Mouse (Mus musculus) liver, postnatal 0 days (tissue): ENCODE measurements around the gene Cyp26b1. TPM values are rescaled to one million over a fixed set of nuclear protein-coding genes. Genes with fewer than 3 reads are reported as not detected.

Source experiments
- ATAC-seq: fragments of 200-750 bp; cut with Nextera tagmentation; 2 replicates; pipeline ENCODE4 v1.8.0; 2017; ENCODE audit warnings: mild to moderate bottlenecking, moderate library complexity
- DNase-seq: peaks from one replicate; pipeline ENCODE4 v3.0.0-alpha.2; 2016
- H3K27ac ChIP-seq: fragments of 300-500 bp; sonication (generic); 2 replicates; pipeline ENCODE4 v1.5.1; 2014; ENCODE audit warnings: antibody characterized with exemption, moderate library complexity, mild to moderate bottlenecking, low read depth
- H3K27me3 ChIP-seq: fragments of 300-500 bp; sonication (generic); 2 replicates; pipeline ENCODE4 v1.6.1; 2014; ENCODE audit warnings: low read length, control low read depth, mixed read lengths; ENCODE audit not compliant: insufficient read depth
- H3K36me3 ChIP-seq: fragments of 300-500 bp; sonication (generic); replicated peaks from 2 replicates; pipeline ENCODE4 v1.6.1; 2014; ENCODE audit warnings: mild to moderate bottlenecking, control low read depth, low read length, moderate library complexity, mixed read lengths; ENCODE audit not compliant: insufficient read depth
- H3K4me1 ChIP-seq: fragments of 300-500 bp; sonication (generic); 2 replicates; pipeline ENCODE4 v1.6.1; 2014; ENCODE audit warnings: antibody characterized with exemption, mild to moderate bottlenecking, control low read depth; ENCODE audit not compliant: insufficient read depth
- H3K4me2 ChIP-seq: fragments of 300-500 bp; sonication (generic); 2 replicates; pipeline ENCODE4 v1.6.1; 2014; ENCODE audit warnings: low read depth, mild to moderate bottlenecking, low read length, moderate library complexity, mixed read lengths
- H3K4me3 ChIP-seq: fragments of 300-500 bp; sonication (generic); 2 replicates; pipeline ENCODE4 v1.5.1; 2014; ENCODE audit warnings: low read depth, low read length
- H3K9ac ChIP-seq: fragments of 300-500 bp; sonication (generic); replicated peaks from 2 replicates; pipeline ENCODE4 v1.6.1; 2014; ENCODE audit warnings: mild to moderate bottlenecking, moderate library complexity
- H3K9me3 ChIP-seq: fragments of 300-500 bp; sonication (generic); 2 replicates; pipeline ENCODE4 v1.6.1; 2016; ENCODE audit warnings: mild to moderate bottlenecking, control low read depth, low read length, mixed read lengths
- CTCF ChIP-seq: sonication (generic); IDR thresholded peaks from 2 replicates; pipeline ENCODE4 v1.5.1; 2016; ENCODE audit warnings: antibody characterized with exemption, low read depth
- EP300 ChIP-seq: IDR thresholded peaks from 2 replicates; pipeline ENCODE4 v1.6.1; 2016; ENCODE audit warnings: antibody characterized with exemption, low read depth, mild to moderate bottlenecking
- WGBS: fragments of 180-500 bp; shearing (Covaris S2); extraction: QIAGEN DNeasy Blood & Tissue Kit; methylation state at CpG from one replicate; pipeline ENCODE4 v1.1.7; 2014; ENCODE audit not compliant: insufficient replicate concordance; 5-methylcytosine and 5-hydroxymethylcytosine counted together
- polyA plus RNA-seq: library from polyadenylated mRNA; unstranded; fragments of >200 nt; fragmentation: Nextera tagmentation; extraction: Ambion mirVana; gene quantifications from 2 replicates; pipeline ENCODE4 v1.2.1, GENCODE M21; 2015

Gene Cyp26b1
- polyA plus RNA-seq, 1 experiment from 2014 or later, result 0.14 TPM

DNA sequence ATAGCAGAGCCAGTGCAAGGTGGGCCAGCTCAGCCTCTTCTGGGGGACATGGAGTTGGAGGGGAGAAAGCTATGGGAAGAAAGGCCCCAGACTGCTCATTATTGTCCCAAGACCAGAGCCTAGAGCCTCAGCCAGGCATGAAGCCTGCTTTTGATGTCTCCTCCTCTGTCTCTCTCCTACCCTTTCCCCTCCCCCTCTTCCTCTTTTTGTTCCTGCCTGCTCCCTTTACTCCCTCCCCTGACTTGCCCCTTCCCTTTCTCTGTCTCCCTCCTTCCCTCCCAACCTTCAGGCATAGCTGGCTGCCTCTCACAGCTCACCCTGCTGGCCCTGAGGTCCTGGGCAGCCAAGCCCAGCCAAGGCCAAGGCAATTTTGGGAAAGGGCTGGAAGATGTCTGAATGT is 24.1 kb downstream of the Cyp26b1 start:
- Histone ChIP-seq H3K36me3 (no peaks in the 10 kb centered on the region), H3K9me3 (no peaks in the 10 kb centered on the region), H3K4me2 (no peak overlapping the region), H3K4me3 (no peak overlapping the region), H3K27ac (no peak overlapping the region), H3K9ac (no peak overlapping the region), H3K27me3 (no peaks in the 10 kb centered on the region), H3K4me1 (no peaks in the 10 kb centered on the region)
- TF ChIP-seq CTCF, result no peak
- no peak for TF ChIP-seq EP300
- no peak for ATAC-seq
- no peak for DNase-seq

DNA sequence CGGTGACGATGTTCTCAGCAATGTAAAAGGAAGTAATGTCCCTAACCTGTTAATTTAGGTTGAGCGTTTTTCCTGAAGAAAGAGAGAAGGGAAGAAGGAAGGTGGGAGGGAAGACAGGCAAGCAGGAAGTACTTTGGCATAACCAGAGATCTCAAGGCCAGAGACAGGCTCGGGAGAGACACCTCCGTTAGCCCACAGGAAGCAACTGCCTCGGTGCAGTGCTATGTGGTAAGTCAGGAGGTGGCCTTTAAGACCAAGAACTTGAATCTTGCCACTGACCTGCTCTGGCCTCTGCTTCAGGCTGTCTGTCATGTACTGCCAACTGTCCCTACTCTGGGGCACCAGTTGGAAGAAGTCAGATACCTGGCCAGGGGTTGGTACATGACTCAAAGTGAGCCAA is 24.8 kb downstream of the Cyp26b1 start:
- H3K4me2 ChIP-seq, result no peak overlapping the region
- ATAC-seq (no peak), DNase-seq (no peak)
- no peak overlapping the region for H3K4me3 ChIP-seq
- H3K36me3 ChIP-seq, result no peaks in the 10 kb centered on the region
- TF ChIP-seq EP300, result no peak
- no peaks in the 10 kb centered on the region for H3K27me3 ChIP-seq
- 31% methylated on average over 6 of the region's 6 CpGs for WGBS
- no peaks in the 10 kb centered on the region for H3K9me3 ChIP-seq
- no peak overlapping the region for H3K27ac ChIP-seq
- H3K9ac ChIP-seq, result no peak overlapping the region
- H3K4me1 ChIP-seq, result no peaks in the 10 kb centered on the region

DNA sequence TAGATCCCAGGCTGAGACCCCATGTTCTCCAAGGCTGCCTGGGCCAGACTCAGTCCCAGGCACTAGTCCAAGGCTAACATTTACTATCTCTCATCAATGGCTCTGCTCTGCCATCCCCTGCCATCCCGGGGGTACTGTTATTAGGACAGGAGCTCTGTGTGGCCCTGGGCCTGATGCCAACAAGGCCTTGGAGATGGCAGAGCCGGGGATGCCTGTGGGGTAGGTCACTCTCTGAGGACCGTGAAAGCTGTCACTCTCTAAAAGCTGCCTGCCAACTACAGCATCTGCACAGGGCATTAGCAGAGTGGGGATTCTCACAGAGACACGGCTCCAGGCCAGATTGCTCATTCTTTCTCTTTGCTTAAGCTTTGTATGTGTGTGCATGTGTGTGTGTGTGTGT is 26.0 kb downstream of the Cyp26b1 start:
- Histone ChIP-seq H3K4me3 (no peak overlapping the region), H3K9ac (no peak overlapping the region), H3K36me3 (no peaks in the 10 kb centered on the region), H3K4me2 (no peak overlapping the region), H3K4me1 (no peaks in the 10 kb centered on the region), H3K9me3 (no peaks in the 10 kb centered on the region), H3K27me3 (no peaks in the 10 kb centered on the region), H3K27ac (no peak overlapping the region)
- WGBS, result 71% methylated on average over 4 of the region's 4 CpGs
- no peak for ATAC-seq
- TF ChIP-seq CTCF (no peak), EP300 (no peak)
- no peak for DNase-seq

DNA sequence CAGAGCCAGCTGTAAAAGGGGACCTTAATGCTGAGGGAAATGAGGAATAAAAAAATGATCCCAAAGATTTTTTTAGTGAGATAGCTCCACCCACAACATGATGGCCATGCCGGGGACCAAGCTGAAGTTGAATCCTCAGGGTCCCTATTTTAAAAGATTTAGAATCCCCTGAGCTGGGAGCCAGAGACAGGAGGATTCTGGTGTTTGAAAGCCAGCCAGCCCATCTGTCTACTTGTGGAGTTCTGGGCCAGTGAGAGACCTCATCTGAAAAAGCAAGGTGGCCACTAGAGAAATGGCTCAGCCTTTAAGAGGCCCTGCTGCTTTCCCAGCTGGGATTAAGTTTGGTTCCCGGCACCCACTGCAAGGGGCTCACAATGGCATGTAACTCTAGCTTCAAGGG is 26.9 kb downstream of the Cyp26b1 start:
- no peak overlapping the region for H3K4me3 ChIP-seq
- no peak for TF ChIP-seq CTCF
- TF ChIP-seq EP300, result no peak
- no peak overlapping the region for H3K9ac ChIP-seq
- H3K27ac ChIP-seq, result no peak overlapping the region
- H3K4me1 ChIP-seq, result no peaks in the 10 kb centered on the region
- no peak for DNase-seq
- ATAC-seq, result no peak
- H3K4me2 ChIP-seq, result no peak overlapping the region
- H3K36me3 ChIP-seq, result no peaks in the 10 kb centered on the region
- WGBS, result 75% methylated on average over 2 of the region's 2 CpGs
- no peaks in the 10 kb centered on the region for H3K27me3 ChIP-seq
- H3K9me3 ChIP-seq, result no peaks in the 10 kb centered on the region

DNA sequence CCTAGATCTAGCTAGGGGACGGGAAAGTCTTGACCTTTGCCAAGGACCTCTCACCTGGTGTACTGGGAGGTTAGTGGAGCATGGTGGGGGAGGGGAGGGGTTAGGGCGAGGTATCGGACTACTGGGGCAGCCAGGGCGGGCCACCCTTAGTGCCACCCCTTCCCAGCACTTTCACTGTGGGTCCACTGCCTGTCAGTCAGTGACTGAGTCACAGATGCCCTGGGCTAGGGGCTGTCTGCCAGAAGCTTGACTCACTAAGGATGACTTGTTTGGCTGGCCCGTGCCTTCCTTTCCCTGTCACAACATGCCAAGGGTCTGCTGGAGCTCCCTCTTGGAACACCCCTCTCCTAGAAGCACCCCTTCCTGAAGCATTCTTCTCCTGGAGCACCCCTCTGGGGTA is 28.5 kb downstream of the Cyp26b1 start:
- no peak for TF ChIP-seq CTCF
- TF ChIP-seq EP300, result no peak
- no peaks in the 10 kb centered on the region for H3K27me3 ChIP-seq
- H3K9me3 ChIP-seq, result no peaks in the 10 kb centered on the region
- no peaks in the 10 kb centered on the region for H3K4me1 ChIP-seq
- 77% methylated on average over 5 of the region's 5 CpGs for WGBS
- no peak overlapping the region for H3K9ac ChIP-seq
- ATAC-seq (no peak), DNase-seq (no peak)
- H3K36me3 ChIP-seq, result no peaks in the 10 kb centered on the region
- H3K4me2 ChIP-seq, result no peak overlapping the region
- no peak overlapping the region for H3K27ac ChIP-seq
- no peak overlapping the region for H3K4me3 ChIP-seq

DNA sequence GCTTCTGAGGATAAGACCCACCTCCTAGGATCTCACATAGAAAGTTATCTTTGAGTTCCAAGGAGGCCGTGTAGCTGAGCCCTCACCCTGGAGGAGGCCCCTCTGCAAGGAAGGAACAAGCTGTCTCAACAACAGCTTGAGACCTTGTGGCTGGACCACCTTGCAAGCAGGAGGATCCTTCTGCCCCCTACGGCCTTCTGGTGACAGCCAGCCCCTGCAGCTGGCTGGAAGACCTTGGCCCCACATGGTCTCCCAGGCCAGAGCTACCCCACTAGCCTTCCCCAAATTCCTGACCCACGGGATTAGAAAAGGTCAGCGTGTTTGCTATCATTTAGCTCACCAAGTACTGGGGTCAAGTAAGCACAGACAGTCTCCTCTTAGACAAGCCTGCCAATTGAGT is 30.8 kb downstream of the Cyp26b1 start:
- H3K36me3 ChIP-seq, result no peaks in the 10 kb centered on the region
- H3K27ac ChIP-seq, result no peak overlapping the region
- DNase-seq, result no peak
- WGBS, result 33% methylated on average over 4 of the region's 4 CpGs
- no peaks in the 10 kb centered on the region for H3K27me3 ChIP-seq
- H3K9me3 ChIP-seq, result no peaks in the 10 kb centered on the region
- H3K4me3 ChIP-seq, result no peak overlapping the region
- ATAC-seq, result no peak
- no peak overlapping the region for H3K9ac ChIP-seq
- TF ChIP-seq EP300, result no peak
- no peak for TF ChIP-seq CTCF
- no peak overlapping the region for H3K4me2 ChIP-seq
- H3K4me1 ChIP-seq, result no peaks in the 10 kb centered on the region

DNA sequence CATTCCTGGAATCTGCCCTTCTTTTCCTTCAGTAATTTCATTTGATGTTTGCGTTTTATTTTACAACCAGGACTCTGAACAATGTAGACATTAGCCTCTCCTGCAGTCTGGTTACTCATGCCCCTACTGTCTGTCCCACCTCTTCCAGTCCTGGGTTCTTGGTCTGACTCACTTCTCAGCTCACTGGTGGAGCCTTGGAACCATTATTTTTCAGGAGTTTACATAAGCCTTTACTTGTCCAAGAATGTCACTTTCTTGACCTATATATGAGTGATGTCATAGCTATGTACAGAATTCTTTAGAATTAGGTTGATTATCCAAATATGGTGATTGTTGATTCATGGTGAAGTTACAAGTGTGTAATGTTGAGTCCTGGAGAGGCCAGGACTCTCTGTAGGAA is 32.5 kb downstream of the Cyp26b1 start:
- Histone ChIP-seq H3K4me3 (no peak overlapping the region), H3K27me3 (no peaks in the 10 kb centered on the region), H3K4me1 (no peaks in the 10 kb centered on the region), H3K9me3 (no peaks in the 10 kb centered on the region), H3K9ac (no peak overlapping the region), H3K36me3 (no peaks in the 10 kb centered on the region), H3K27ac (no peak overlapping the region), H3K4me2 (no peak overlapping the region)
- DNase-seq (no peak), ATAC-seq (no peak)
- WGBS, result 83% methylated on average over 1 of the region's 1 CpGs
- TF ChIP-seq EP300 (no peak), CTCF (no peak)
